Mouse (Mus musculus): ENCODE measurements around the gene Sez6l.

Sez6l gene

DNA sequence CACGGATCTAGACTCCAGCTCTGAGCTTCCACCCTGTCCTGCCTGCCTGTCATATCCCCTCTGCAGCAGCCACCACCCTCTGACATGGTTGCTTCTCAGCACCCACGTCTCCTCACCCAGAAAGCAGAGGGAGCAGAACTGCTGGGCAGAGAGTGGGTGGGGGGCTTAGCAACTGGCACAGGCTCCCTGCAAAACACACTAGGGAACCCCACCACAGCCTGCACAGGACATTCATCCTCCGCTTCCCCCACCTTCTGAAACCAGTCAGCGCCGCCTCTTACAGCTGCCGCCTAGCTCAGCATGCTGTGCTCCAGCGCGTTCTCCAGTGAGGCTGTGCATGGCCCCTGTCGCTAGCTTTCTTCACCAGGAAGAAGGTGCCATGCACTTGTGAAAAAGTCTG lies 187.6 kb downstream of the Sez6l start:
- no peak for DNase-seq (ENCODE audit: low spot score)

DNA sequence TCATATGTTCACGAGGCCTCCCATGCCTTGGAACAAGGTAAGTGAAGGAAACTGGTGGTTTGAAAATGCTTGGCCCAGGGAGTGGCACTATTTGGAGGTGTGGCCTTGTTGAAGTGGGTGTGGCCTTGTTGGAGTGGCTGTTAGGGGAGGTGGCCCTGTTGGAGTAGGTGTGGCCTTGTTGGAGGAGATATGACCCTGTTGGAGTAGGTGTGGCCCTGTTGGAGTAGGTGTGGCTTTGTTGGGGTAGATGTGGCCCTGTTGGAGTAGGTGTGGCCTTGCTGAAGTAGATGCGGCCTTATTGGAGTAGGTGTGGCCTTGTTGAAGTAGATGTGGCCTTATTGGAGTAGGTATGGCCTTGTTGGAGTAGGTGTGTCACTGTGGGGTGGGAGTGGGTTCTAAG lies 191.0 kb downstream of the Sez6l start:
- no peak for DNase-seq (ENCODE audit: low spot score)

DNA sequence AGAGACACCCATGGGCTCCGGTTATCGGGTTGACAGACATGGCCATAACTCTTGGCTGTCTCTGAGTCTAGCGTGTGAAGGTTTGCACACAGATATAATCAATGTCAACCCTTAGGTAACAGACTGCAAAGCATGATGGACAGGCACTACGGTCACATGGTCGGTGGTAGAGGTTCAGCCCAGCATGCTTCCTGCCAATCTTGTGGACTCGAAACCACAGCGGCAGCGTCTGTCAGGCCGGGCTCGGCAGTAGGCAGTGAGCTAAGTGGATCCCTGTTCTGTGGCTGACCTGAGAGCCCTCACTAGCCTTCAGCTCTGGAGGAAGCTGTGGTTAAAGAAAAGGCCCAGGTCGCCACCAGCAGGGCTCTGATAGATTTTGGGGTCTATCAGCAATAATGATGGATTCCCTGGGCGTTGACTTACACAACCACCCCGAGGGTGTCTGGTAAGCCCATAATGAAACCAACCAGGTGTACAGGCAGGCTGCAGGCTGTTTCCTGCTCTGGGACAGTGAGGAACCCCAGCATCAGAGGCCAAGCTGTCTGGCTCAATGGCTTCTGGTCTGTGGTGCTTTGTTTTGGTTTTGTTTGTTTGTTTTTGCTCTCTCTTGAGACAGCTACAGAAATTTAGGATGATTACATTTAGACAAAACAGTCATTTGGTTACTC lies 192.0 kb downstream of the Sez6l start:
- no peak for DNase-seq (ENCODE audit: low spot score)

DNA sequence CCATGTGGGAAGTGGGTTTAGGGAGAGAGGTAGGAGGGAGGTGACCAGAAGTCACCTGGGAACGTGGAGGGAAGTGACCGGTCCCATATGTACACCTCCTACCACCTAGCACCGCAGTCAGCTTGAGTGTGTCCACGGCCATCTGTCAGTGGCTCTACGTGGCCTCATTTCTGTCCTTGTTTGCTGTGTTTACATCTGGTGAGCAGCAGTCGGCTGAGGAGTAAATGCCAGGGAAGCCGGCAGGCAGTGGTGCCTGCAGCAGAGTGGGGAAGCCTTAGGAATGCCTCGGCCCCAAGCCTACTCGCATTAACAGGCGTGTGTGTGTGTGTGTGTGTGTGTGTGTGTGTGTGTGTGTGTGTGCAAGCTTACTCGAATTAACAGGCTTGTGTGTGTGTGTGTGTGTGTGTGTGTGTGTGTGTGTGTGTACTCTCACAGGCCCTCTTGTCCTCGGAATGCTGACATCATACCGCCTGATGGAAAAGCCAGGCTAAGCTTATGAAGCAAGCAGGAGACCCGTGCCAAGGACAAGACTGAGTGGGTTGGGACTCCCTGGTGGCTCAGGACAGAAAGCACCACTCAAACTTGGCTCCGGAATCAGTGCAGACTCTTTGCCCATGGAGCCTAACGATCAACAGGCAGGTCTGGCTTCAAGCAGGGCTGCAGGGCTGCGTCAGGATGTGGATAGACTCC lies 194.2 kb downstream of the Sez6l start:
- no peak for DNase-seq (ENCODE audit: low spot score)

DNA sequence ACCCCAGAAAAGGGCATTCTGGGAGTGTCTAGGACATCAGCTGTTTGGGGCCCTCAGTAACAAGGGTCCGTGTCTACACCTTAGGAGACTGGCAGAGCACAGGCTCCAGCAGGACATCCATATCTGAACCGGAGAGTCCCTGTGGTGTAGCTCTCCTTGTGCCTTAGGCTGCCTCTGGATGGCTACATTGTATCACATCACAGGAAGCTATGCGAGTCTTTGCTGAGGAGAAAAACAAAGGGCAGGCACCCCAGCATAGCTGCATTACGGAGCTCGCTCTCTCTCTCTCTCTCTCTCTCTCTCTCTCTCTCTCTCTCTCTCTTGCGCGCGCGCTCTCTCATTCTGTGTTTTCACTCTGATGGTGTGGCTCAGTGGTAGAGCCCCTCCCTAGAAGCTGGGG lies 194.9 kb downstream of the Sez6l start:
- DNase-seq (ENCODE audit: low spot score), result no peak

DNA sequence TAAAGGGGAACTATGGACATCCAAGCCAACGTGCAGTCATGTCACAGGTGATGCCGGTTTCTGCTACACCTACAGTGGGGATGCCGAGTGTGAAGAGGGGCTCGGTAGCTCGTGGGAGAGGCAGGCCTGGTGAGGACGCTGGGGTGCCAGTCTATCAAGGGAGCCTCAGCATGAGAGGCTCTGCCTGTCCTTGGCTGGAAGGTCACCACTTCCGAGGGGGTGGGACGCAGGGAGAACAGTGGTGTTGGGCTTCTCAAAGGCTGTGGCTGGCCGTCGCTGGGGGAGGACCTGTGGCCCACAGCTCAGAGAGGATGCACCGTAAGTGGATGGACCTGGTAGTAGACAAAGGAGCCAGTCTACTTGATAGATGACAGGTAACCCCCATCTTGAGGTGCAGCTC lies 195.8 kb downstream of the Sez6l start:
- peak; percentile 24 for DNase-seq (ENCODE audit: low spot score)

DNA sequence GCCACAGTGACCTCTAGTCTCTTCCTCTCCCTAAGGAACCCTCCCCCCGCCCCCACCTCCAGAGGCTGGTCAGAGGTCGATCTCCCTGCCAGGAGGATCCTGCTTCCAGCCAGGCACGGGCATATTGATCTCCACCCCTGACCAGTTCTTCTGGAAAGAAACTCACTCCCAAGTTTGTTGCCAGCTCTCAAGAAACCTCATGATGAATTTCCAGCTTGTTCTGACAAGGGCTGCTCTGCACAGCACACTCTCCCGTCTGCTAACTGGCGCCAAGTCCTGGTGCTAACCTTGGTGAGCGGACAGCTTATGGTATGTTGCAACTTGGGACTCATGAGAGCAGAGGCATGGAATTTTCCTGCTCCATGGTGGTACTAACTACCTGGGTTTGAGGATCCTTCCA lies 198.3 kb downstream of the Sez6l start:
- DNase-seq (ENCODE audit: low spot score), result no peak

DNA sequence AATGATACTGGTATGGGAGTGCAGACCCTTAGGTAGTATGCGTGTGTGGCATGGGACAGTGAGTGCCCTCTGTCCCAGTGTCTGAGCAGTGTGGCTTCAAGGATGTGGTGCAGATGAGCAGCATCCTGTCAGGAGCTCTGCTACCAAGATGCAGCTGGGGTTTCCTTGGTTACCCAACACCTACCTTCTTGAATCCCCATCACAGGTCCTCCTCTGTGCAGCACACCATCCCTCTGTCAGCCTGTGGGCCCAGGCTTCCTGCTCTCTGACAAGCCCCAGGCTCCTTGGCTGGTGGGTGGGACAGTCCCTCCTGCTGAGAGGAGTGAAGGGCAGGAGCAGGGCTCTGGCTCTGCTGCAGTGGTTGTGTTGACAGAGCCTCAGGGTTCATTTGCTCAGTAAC lies 199.6 kb downstream of the Sez6l start:
- no peak for DNase-seq (ENCODE audit: low spot score)

DNA sequence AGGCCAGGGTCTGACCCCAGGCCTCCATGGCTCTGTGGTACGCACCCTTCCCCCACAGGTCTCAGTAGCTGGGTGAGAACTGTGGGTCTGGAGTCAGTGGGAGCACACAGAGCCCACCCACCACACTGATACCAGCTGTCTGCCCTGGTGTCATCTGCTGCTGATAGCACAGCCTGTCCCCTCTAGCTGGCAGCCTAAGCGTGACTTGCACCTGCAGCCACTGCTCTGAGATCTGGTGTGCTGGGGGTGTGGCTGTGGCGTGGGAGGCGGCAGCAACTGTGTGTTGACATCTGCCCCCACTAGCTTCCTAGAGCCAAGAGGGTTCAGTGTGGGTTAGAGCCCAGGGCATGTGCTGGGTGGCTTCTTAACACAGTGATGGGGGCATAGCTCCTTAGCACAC lies 200.9 kb downstream of the Sez6l start:
- DNase-seq (ENCODE audit: low spot score), result no peak

DNA sequence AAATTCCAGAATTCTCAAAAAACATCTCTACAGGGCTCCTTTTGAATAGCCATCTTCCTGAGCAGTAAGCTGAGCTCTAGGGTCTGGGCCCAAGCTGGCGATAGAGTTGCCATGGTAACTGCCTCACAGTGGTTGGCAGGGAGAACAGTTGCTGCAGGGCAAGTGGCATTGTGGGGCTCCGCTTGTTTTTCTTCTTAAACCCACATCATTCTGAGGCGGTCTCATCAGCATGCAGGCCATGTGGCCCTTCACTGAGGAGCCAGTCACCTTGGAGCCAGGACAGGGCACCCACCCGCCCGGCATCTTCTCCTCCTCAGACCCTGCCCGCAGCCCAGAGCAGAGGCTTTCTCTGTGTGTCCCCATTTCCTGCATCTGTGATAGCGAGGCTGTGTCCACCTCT lies 205.1 kb downstream of the Sez6l start:
- DNase-seq (ENCODE audit: low spot score), result no peak

DNA sequence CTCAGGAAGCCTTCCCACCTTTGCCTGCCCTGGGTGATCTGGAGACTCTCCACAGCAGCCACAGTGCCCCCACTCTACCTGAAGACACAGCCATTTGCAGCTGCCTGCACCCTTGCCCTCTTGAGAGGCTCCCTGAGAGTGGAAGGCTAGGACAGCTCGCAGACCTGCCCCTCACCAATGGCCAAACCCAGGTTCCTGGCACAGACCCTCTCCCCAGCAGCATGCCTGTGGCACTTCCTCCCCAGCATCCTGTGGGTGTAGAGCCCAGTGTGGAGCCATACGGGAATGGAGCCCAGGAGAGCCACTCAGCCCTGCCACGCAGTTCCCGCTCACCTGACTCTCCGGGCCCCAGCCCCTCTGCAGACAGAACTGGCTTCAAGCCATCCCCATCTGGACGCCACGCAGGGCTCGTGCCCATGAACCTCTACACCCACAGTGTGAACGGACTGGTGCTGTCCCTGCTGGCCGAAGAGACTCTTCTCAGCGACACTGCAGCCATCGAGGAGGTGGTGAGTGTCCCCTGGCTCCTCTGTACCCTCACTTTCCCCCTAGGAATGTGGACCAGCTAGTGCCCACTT lies 206.7 kb downstream of the Sez6l start:
- no peak for DNase-seq (ENCODE audit: low spot score)

DNA sequence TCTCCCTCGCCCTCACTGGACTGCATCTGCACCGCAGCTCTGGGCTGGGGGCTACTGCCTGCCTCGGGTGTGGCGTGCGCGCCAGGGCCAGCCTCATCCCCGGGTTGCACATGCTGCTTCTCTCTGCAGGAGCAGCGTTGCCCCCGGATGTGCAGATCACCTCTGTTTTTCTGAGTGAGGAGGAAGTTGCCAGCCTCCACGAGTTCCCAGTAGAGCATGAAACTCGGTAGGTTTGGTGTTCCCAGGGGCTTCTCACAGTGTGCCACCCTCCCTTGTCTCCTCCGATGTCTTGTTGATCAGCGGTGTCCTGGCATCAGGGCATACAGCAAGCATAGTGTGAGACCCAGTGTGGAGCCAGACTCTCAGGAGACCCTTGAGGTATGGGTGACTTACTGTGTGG lies 207.7 kb downstream of the Sez6l start:
- no peak for DNase-seq (ENCODE audit: low spot score)

Measured in ovary, adult 18-20 months (tissue).